Mouse (Mus musculus) G1E (cell line): ENCODE data around the gene Naif1.

Experiments
- CTCF ChIP-seq: IDR thresholded peaks from 2 replicates; pipeline ENCODE4 v1.5.1; 2012; ENCODE audit warnings: low read depth, low read length, inconsistent platforms, mixed read lengths
- GATA2 ChIP-seq: IDR thresholded peaks from 2 replicates; pipeline ENCODE4 v1.6.1; 2012; ENCODE audit warnings: low read depth, low read length, inconsistent platforms, borderline replicate concordance
- TAL1 ChIP-seq: conservative IDR thresholded peaks from 2 replicates; pipeline ENCODE4 v1.6.1; 2012; ENCODE audit warnings: low read depth, low read length, inconsistent platforms, mixed read lengths

DNA sequence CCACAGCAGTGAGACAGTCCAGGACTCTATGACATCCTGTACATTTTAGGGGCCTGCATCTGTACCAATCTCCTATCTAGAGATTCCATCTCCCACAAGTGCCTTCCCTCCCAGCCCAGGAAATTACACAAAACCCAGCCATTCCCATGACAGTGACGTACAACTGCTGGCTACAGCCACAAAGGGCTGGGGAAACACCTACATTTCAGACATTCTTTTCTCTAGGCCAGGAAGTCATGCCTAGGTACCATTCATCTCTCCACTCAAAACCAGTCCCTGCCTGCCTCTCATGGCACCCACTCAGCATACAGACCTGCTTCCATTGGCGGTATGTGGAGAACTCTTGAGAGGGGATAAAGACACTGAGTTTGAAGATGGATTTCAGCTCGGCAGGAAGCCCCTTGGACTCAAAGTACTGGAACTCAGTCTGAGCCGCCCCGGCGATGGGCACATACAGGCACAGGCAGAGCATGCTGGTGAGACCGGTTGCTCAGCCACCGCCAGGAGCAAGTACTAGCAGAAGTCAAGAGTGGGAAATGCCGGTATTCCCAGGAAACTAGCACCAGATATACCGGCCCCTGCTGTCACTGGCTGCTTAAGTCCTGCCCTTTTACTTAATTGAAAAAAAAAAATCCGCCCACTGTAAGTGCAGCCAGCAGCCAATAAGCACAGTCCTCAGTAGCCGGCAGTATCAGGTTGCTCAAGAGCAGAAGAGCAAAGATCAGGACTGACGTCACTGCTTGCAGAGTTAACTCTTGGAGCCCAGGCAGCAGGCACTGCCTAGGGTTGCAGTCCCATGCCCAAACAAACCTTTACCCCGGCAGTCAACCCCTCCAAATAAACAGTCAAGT lies 26.6 kb upstream of the Naif1 start:
- TF ChIP-seq CTCF, result no peak
- TF ChIP-seq TAL1, result no peak
- TF ChIP-seq GATA2, result no peak
